Mouse (Mus musculus): ENCODE measurements around the gene Ndufc1. TPM values are rescaled to one million over a fixed set of nuclear protein-coding genes. Genes with fewer than 3 reads are reported as not detected.

Ndufc1 gene
- polyA plus RNA-seq, 1 experiment from 2014 or later = 906 TPM

DNA sequence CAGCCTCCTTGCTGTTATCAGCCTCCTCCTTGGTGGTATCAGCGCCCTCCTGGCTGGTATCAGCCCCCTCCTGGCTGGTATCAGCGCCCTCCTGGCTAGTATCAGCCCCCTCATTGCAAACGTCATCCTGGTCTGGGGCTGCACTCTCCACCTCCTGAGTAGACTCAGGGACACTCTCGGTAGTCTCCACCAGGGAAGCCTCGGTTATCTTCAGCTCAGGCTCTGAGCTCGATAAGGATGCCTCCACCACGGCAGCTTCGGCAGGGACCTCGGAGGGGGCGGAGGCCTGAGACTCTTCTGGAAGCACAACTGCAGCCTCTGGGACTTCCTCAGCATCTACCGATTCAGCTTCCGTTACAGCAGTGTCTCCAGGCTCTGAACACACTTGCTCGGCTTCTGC lies 19.9 kb downstream of the Ndufc1 start:
- 4% methylated on average over 13 of the region's 13 CpGs for WGBS
- no peak overlapping the region for H3K4me3 ChIP-seq (ENCODE audit: low read length)
- H3K27ac ChIP-seq (ENCODE audit: low read length) = no peak overlapping the region
- H3K9ac ChIP-seq (ENCODE audit: low read depth, low read length) = 0 out of 2 replicates have a peak overlapping the region, but pooled peaks have one; percentile 0
- no peaks in the 10 kb centered on the region for H3K27me3 ChIP-seq (replicated peaks; ENCODE audit: control insufficient read depth, insufficient read depth, low read length)
- peak; percentile 72; the same call in 1 of the 2 replicates for ATAC-seq
- peak overlapping the region; percentile 13 for H3K4me2 ChIP-seq (ENCODE audit: low read depth, low read length)
- no peaks in the 10 kb centered on the region for H3K36me3 ChIP-seq (ENCODE audit: control insufficient read depth, insufficient read depth, low read length)
- H3K4me1 ChIP-seq (ENCODE audit: control insufficient read depth, insufficient read depth, low read length) = no peaks in the 10 kb centered on the region; the same call in 1 of the 2 replicates
- H3K9me3 ChIP-seq (ENCODE audit: control insufficient read depth, low read length) = no peaks in the 10 kb centered on the region

DNA sequence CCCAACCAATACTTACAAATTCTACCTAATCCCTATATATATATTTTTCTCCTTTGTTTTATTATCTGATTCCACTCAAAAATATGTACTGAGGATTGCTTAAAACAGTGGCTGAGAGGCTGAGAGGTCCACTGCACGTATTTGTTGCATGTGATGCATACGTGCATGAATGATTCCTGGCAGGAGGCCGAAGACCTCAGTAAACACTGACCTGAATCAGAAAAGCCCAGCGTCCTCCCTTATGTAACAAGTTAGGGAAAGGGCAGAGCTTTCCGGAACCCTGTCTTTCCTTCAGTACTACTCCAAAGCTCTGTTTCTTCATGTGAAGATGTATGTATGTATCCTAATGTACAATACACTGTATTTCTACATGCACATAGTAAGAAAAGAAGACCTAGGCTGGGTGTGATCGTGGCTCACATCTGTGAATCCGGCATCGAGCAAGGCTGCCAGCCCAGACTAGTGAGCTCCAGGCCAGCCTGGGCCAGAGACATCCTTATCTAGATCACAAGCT lies 20.9 kb downstream of the Ndufc1 start:
- Histone ChIP-seq H3K27ac (ENCODE audit: low read length) (no peak overlapping the region), H3K27me3 (replicated peaks; ENCODE audit: control insufficient read depth, insufficient read depth, low read length) (no peaks in the 10 kb centered on the region), H3K9me3 (ENCODE audit: control insufficient read depth, low read length) (no peaks in the 10 kb centered on the region), H3K9ac (ENCODE audit: low read depth, low read length) (no peak overlapping the region), H3K4me3 (ENCODE audit: low read length) (no peak overlapping the region), H3K4me1 (ENCODE audit: control insufficient read depth, insufficient read depth, low read length) (no peaks in the 10 kb centered on the region; the same call in 1 of the 2 replicates), H3K4me2 (ENCODE audit: low read depth, low read length) (no peak overlapping the region), H3K36me3 (ENCODE audit: control insufficient read depth, insufficient read depth, low read length) (no peaks in the 10 kb centered on the region)
- no peak for ATAC-seq
- WGBS = 63% methylated on average over 8 of the region's 8 CpGs

DNA sequence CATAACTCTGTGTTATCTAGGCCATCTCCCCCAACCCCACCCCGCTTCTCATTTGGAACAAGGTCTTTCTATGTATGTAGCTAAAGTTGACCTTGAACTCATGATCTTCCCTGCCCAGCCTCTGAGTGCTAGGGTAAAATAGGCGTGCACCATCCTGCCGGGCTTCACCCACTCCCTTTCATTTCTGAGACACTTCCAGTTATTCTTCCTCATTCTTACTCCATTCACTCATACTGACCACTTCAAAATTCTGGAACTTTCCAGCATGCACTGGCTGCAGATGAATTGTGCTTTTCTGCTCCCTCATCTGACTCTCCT lies 21.7 kb downstream of the Ndufc1 start:
- ATAC-seq = no peak
- Histone ChIP-seq H3K4me1 (ENCODE audit: control insufficient read depth, insufficient read depth, low read length) (no peaks in the 10 kb centered on the region; the same call in 1 of the 2 replicates), H3K36me3 (ENCODE audit: control insufficient read depth, insufficient read depth, low read length) (no peaks in the 10 kb centered on the region), H3K27me3 (replicated peaks; ENCODE audit: control insufficient read depth, insufficient read depth, low read length) (no peaks in the 10 kb centered on the region), H3K4me3 (ENCODE audit: low read length) (no peak overlapping the region), H3K9ac (ENCODE audit: low read depth, low read length) (no peak overlapping the region), H3K27ac (ENCODE audit: low read length) (no peak overlapping the region), H3K9me3 (ENCODE audit: control insufficient read depth, low read length) (no peaks in the 10 kb centered on the region), H3K4me2 (ENCODE audit: low read depth, low read length) (no peak overlapping the region)
- WGBS = 73% methylated on average over 3 of the region's 3 CpGs

DNA sequence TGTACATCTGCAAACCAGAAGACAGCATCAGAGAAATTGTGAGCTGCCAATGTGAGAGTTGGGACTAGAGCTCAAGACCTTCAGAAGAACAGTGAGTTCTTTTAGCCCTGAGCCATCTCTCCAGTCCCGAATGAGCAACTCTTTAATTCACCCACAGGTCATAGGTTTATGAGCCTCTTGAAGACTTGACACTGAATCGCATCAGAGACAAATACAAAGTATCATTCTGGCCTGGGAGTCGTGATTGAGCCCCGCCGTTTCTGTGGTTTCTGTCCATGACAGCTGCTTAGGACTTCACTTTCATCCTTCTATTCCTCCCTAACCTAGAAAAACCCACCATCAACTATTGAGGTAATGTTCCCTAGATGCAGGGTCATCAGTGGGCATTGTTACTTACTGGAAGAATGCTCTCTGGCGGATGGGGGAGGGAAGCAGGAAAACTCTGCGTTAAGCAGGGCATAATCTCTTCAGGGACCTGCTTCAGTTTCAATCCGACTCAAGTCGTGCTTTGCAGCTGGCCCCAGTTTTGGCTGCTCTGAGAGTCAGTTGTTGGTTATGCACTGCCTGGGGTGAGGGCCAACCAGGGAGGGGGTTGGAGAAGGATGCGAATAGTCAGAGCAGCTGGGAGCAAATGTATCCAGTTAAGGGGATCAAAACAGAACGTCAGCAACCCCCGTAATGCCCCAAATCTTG lies 22.2 kb downstream of the Ndufc1 start:
- ATAC-seq = no peak
- WGBS = 52% methylated on average over 12 of the region's 12 CpGs

DNA sequence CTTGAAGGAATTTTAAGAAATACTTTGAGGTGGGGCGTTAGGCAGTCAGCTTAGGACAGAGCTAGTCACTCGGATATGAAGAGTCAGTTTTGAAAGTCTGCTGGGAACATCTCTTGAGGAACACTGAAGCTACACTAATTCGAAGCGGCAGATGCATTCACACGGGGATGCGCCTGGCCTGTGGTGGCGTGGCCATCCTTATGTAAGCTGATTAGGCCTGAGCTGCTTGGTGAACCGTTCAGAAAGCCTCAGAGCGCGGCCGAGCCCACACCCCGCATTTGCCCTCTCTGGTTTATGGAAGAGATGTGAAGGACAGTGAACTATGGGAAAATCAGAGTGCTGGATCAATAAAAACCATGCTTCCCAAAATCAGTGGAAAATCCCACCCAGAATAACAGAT lies 25.4 kb downstream of the Ndufc1 start:
- 80% methylated on average over 12 of the region's 12 CpGs for WGBS
- Histone ChIP-seq H3K4me2 (ENCODE audit: low read depth, low read length) (no peak overlapping the region), H3K4me3 (ENCODE audit: low read length) (no peak overlapping the region), H3K27me3 (replicated peaks; ENCODE audit: control insufficient read depth, insufficient read depth, low read length) (no peaks in the 10 kb centered on the region), H3K9ac (ENCODE audit: low read depth, low read length) (no peak overlapping the region), H3K4me1 (ENCODE audit: control insufficient read depth, insufficient read depth, low read length) (peaks cover 2% of the 10 kb centered on the region; the same call in 1 of the 2 replicates), H3K9me3 (ENCODE audit: control insufficient read depth, low read length) (no peaks in the 10 kb centered on the region), H3K36me3 (ENCODE audit: control insufficient read depth, insufficient read depth, low read length) (no peaks in the 10 kb centered on the region), H3K27ac (ENCODE audit: low read length) (no peak overlapping the region)
- ATAC-seq = no peak

More for the DNA sequence above, 22.2 kb downstream of the Ndufc1 start:
- H3K27ac ChIP-seq (ENCODE audit: low read length) = no peak overlapping the region
- no peak overlapping the region for H3K4me2 ChIP-seq (ENCODE audit: low read depth, low read length)
- H3K9ac ChIP-seq (ENCODE audit: low read depth, low read length) = no peak overlapping the region
- H3K4me1 ChIP-seq (ENCODE audit: control insufficient read depth, insufficient read depth, low read length) = no peaks in the 10 kb centered on the region; the same call in 1 of the 2 replicates
- H3K4me3 ChIP-seq (ENCODE audit: low read length) = no peak overlapping the region
- no peaks in the 10 kb centered on the region for H3K36me3 ChIP-seq (ENCODE audit: control insufficient read depth, insufficient read depth, low read length)
- H3K27me3 ChIP-seq (replicated peaks; ENCODE audit: control insufficient read depth, insufficient read depth, low read length) = no peaks in the 10 kb centered on the region
- no peaks in the 10 kb centered on the region for H3K9me3 ChIP-seq (ENCODE audit: control insufficient read depth, low read length)

DNA sequence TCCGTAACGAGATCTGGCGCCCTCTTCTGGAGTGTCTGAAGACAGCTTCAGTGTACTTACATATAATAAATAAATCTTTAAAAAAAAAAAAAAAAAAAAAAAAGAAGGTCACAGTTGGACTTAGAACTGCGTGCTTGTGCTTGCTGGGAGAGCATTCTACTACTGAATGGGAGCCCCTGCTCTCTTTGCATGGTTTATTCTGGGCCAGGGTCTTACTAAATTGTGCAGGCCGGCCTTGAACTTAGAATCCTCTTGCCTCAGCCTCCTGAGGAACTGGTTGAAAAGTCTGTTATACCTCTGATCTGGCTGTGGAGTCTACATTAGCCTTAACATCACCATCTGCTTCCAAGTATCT lies 28.2 kb downstream of the Ndufc1 start:
- H3K36me3 ChIP-seq (ENCODE audit: control insufficient read depth, insufficient read depth, low read length) = no peaks in the 10 kb centered on the region
- no peaks in the 10 kb centered on the region for H3K27me3 ChIP-seq (replicated peaks; ENCODE audit: control insufficient read depth, insufficient read depth, low read length)
- H3K9me3 ChIP-seq (ENCODE audit: control insufficient read depth, low read length) = no peaks in the 10 kb centered on the region
- H3K27ac ChIP-seq (ENCODE audit: low read length) = no peak overlapping the region
- H3K4me3 ChIP-seq (ENCODE audit: low read length) = no peak overlapping the region
- ATAC-seq = no peak
- peaks cover 4% of the 10 kb centered on the region; the same call in 1 of the 2 replicates for H3K4me1 ChIP-seq (ENCODE audit: control insufficient read depth, insufficient read depth, low read length)
- no peak overlapping the region for H3K4me2 ChIP-seq (ENCODE audit: low read depth, low read length)
- WGBS = 76% methylated on average over 2 of the region's 5 CpGs
- H3K9ac ChIP-seq (ENCODE audit: low read depth, low read length) = no peak overlapping the region

DNA sequence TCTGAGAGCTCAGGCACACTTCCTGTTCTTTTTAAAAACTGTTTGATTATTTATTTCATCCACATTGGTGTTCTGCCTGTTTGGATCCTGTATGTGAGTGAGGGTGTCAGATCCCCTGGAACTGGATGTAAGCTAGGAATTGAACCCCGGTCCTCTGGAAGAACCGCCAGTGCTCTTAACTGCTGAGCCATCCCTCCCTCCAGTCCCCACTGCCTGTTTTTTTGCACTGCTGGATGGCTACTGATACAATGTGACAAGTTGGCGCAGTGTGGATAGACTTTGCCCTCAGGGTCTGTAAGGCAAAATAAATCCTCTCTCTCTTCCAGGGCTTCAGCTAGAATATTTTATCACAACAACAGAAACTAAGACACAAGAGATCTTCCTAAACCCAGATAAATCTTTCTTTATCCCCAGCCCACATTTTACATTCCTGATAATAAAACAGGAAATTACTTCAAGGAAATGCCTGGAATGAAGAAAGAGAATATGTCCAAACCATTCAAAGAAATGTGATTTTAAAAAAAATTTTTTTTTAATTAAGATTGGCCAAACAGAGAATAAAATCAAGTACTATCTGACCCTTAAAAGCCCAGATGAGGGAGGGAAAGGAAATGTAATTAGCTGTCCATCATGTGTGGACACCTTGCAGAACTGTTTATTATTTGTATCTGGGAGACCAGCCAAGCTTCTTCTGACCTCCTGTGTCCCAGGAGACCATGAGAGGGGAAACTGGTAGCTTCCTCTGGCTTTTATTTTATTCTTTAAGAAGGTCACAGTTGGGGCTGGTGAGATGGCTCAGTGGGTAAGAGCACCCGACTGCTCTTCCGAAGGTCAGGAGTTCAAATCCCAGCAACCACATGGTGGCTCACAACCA lies 28.8 kb downstream of the Ndufc1 start:
- H3K9me3 ChIP-seq (ENCODE audit: control insufficient read depth, low read length) = no peaks in the 10 kb centered on the region
- H3K9ac ChIP-seq (ENCODE audit: low read depth, low read length) = no peak overlapping the region
- peaks cover 4% of the 10 kb centered on the region; the same call in 1 of the 2 replicates for H3K4me1 ChIP-seq (ENCODE audit: control insufficient read depth, insufficient read depth, low read length)
- H3K36me3 ChIP-seq (ENCODE audit: control insufficient read depth, insufficient read depth, low read length) = no peaks in the 10 kb centered on the region
- WGBS = 81% methylated on average over 5 of the region's 5 CpGs
- H3K27ac ChIP-seq (ENCODE audit: low read length) = no peak overlapping the region
- no peak overlapping the region for H3K4me3 ChIP-seq (ENCODE audit: low read length)
- ATAC-seq = peak; percentile 9; the same call in 1 of the 2 replicates
- H3K4me2 ChIP-seq (ENCODE audit: low read depth, low read length) = no peak overlapping the region
- H3K27me3 ChIP-seq (replicated peaks; ENCODE audit: control insufficient read depth, insufficient read depth, low read length) = no peaks in the 10 kb centered on the region

DNA sequence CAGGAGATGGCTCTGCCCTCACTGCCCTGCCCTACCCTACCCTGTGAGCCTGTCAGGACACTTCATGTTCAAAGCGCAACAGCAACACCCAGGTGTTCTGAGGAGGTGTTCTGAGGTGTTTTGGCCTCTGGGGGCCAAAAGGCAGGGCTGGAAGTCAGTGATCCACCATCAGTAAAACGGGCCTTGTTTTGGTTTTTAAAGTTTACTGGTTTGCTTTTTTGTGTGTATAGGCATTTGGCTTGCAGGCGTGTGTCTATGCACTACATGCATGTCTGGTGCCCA lies 30.2 kb downstream of the Ndufc1 start:
- 81% methylated on average over 3 of the region's 3 CpGs for WGBS
- Histone ChIP-seq H3K4me2 (ENCODE audit: low read depth, low read length) (peak overlapping the region; percentile 57), H3K4me1 (ENCODE audit: control insufficient read depth, insufficient read depth, low read length) (peaks cover 4% of the 10 kb centered on the region; the same call in 1 of the 2 replicates), H3K36me3 (ENCODE audit: control insufficient read depth, insufficient read depth, low read length) (no peaks in the 10 kb centered on the region), H3K27me3 (replicated peaks; ENCODE audit: control insufficient read depth, insufficient read depth, low read length) (no peaks in the 10 kb centered on the region), H3K4me3 (ENCODE audit: low read length) (peak overlapping the region; percentile 43), H3K9me3 (ENCODE audit: control insufficient read depth, low read length) (no peaks in the 10 kb centered on the region), H3K27ac (ENCODE audit: low read length) (no peak overlapping the region), H3K9ac (ENCODE audit: low read depth, low read length) (peak overlapping the region; percentile 44; the same call in 1 of the 2 replicates)
- no peak for ATAC-seq

DNA sequence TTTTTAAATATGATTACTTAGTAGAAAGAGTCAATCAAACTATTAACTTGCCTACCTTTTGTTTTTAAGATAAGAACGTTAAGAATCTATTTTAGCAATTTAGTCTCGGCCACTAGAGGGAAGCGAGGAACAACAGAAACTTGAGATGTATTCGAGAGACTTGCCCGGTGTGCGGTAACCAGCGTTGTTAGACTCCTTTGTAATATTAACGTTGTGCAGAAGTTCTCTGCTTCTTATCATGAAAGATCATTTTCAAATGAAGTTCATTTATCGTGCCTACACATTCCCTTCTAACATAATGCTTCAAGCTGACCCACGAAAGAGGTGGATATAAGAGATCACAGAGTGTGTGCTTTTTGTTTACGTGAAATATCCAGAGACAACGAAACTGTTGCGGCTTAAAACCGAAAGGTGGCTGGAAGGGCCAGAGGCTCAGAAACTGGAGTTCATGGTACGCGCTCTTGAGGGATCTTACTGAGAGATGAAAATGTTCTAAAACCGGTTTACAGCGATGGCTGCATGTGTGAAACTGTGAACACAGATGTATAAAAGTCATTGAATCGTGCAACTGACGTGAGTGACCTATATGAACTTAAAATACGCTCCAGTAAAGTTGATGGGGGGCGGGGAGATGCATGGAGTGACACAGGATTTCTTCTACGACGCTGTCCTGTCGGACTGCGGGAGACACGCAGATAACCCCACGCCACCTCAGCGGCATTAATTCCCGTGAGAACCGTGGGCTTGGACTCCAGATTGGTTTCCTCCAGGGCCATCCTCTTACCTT lies 30.7 kb downstream of the Ndufc1 start:
- no peaks in the 10 kb centered on the region for H3K9me3 ChIP-seq (ENCODE audit: control insufficient read depth, low read length)
- peak overlapping the region; percentile 43 for H3K4me3 ChIP-seq (ENCODE audit: low read length)
- peak overlapping the region; percentile 57 for H3K4me2 ChIP-seq (ENCODE audit: low read depth, low read length)
- no peak overlapping the region for H3K27ac ChIP-seq (ENCODE audit: low read length)
- WGBS = 32% methylated on average over 31 of the region's 31 CpGs
- H3K4me1 ChIP-seq (ENCODE audit: control insufficient read depth, insufficient read depth, low read length) = peaks cover 4% of the 10 kb centered on the region; the same call in 1 of the 2 replicates
- peak; percentile 57 for ATAC-seq
- H3K36me3 ChIP-seq (ENCODE audit: control insufficient read depth, insufficient read depth, low read length) = no peaks in the 10 kb centered on the region
- peak overlapping the region; percentile 44; the same call in 1 of the 2 replicates for H3K9ac ChIP-seq (ENCODE audit: low read depth, low read length)
- H3K27me3 ChIP-seq (replicated peaks; ENCODE audit: control insufficient read depth, insufficient read depth, low read length) = no peaks in the 10 kb centered on the region

Measured in intestine, embryonic 16.5 days (tissue).